26 mouse cellular contexts compared by ENCODE assay signal in genomic region chr13:72023666-72024065, GRCm38 (mm10).
DNase-seq lines count a peak whose midpoint lies in the region; ATAC-seq and TF ChIP-seq lines count a peak whose summit lies in the region.
"Had no signal": no experiment of that assay in that cellular context is flagged by ENCODE, and none has a peak within 500 bp of the region (broad histone marks: within the 10 kb centered on the region; RNA-seq: fewer than 3 reads in every experiment).

No protein-coding gene starts in this region.

- 0 out of 2 replicates have a peak, but pooled peaks have one; percentile 22 for TF ChIP-seq EP300 in heart, postnatal 0 days (IDR thresholded peaks at IDR 0.05; ENCODE audit: low read depth)

- no peaks in the 10 kb centered on the region; the same call in 1 of the 2 replicates for H3K27me3 ChIP-seq in heart, embryonic 12.5 days (replicated peaks)
- H3K27me3 ChIP-seq in heart, postnatal 0 days (ENCODE audit: control insufficient read depth, insufficient read depth, low read length) = no peaks in the 10 kb centered on the region
- peaks cover 54% of the 10 kb centered on the region for H3K27me3 ChIP-seq in limb, embryonic 10.5 days (ENCODE audit: low read depth, poor library complexity, severe bottlenecking)
- H3K27me3 ChIP-seq: liver, embryonic 12.5 days; megakaryocyte, embryonic 14.5 days had no signal

- 21% methylated on average over 5 of the region's 5 CpGs for WGBS in heart, embryonic 12.5 days
- 22% methylated on average over 5 of the region's 5 CpGs for WGBS in heart, postnatal 0 days
- WGBS in limb, embryonic 10.5 days = 70% methylated on average over 5 of the region's 5 CpGs

- H3K4me2 ChIP-seq in heart, embryonic 12.5 days = no peak overlapping the region
- H3K4me2 ChIP-seq in heart, postnatal 0 days (ENCODE audit: low read depth, low read length) = peak overlapping the region; percentile 5; the same call in 1 of the 2 replicates
- H3K4me2 ChIP-seq: forebrain, embryonic 13.5 days; hindbrain, embryonic 14.5 days; liver, embryonic 12.5 days; midbrain, embryonic 12.5 days had no signal

- peak overlapping the region; percentile 8; the same call in 1 of the 2 replicates for H3K27ac ChIP-seq in heart, embryonic 12.5 days (ENCODE audit: poor library complexity, severe bottlenecking)
- peak overlapping the region; percentile 16; the same call in 1 of the 2 replicates for H3K27ac ChIP-seq in heart, postnatal 0 days (ENCODE audit: low read depth)
- H3K27ac ChIP-seq in limb, embryonic 10.5 days = no peak overlapping the region
- H3K27ac ChIP-seq: forebrain, embryonic 13.5 days; hindbrain, embryonic 14.5 days; left cerebral cortex, adult 2 months; liver, embryonic 12.5 days; midbrain, embryonic 12.5 days had no signal

- no peaks in the 10 kb centered on the region for H3K9me3 ChIP-seq in heart, embryonic 12.5 days (replicated peaks)
- H3K9me3 ChIP-seq in heart, postnatal 0 days (replicated peaks; ENCODE audit: control insufficient read depth, low read length) = no peaks in the 10 kb centered on the region
- H3K9me3 ChIP-seq in limb, embryonic 10.5 days (replicated peaks) = no peaks in the 10 kb centered on the region
- H3K9me3 ChIP-seq: forebrain, embryonic 13.5 days; liver, embryonic 12.5 days had no signal

- DNase-seq in heart, adult 18-20 months = peak; percentile 37 to 49
- no peak for DNase-seq in heart, postnatal 25 days (ENCODE audit: low spot score)
- peak; percentile 55 for DNase-seq in heart, postnatal 0 days (ENCODE audit: low spot score)
- peak; percentile 26 for DNase-seq in limb, embryonic 10.5 days (ENCODE audit: low spot score)
- no peak for DNase-seq in ovary, adult 18-20 months (ENCODE audit: low spot score)
- DNase-seq in left cerebral cortex, adult 11 months (ENCODE audit: low spot score) = no peak
- DNase-seq: adrenal gland, adult 8-10 months; cerebellum, adult 8-10 months; cerebellum, postnatal 36 days; gastrocnemius, postnatal 14 days; kidney, adult 11 months; kidney, postnatal 14 days; liver, postnatal 0 days; lung, postnatal 4 days; right cerebral cortex, postnatal 4 days; thymus, adult 2 months; thymus, postnatal 4 days had no signal

- intact Hi-C loops in heart, postnatal 25 days (cut with DNase I) = no loop called here

- 0 out of 2 replicates have a peak, but pooled peaks have one; percentile 29 for ATAC-seq in heart, embryonic 12.5 days (ENCODE audit: insufficient number of reproducible peaks, low FRiP score)
- peak; percentile 91 for ATAC-seq in heart, postnatal 0 days (ENCODE audit: insufficient read depth, low read depth)
- ATAC-seq: forebrain, embryonic 13.5 days; liver, embryonic 12.5 days; liver, postnatal 0 days; lung, postnatal 0 days had no signal

- no peak overlapping the region for H3K9ac ChIP-seq in heart, embryonic 12.5 days
- no peak overlapping the region for H3K9ac ChIP-seq in heart, postnatal 0 days (replicated peaks; ENCODE audit: low read depth, low read length)
- H3K9ac ChIP-seq: forebrain, embryonic 13.5 days; hindbrain, embryonic 14.5 days; liver, embryonic 12.5 days; liver, postnatal 0 days; midbrain, embryonic 12.5 days had no signal

- peaks cover 16% of the 10 kb centered on the region for H3K4me1 ChIP-seq in heart, embryonic 12.5 days (replicated peaks)
- 0 out of 2 replicates have a peak, but pooled peaks cover 3% of the 10 kb centered on the region for H3K4me1 ChIP-seq in heart, postnatal 0 days (ENCODE audit: control insufficient read depth, insufficient read depth)
- H3K4me1 ChIP-seq in limb, embryonic 10.5 days = no peaks in the 10 kb centered on the region
- H3K4me1 ChIP-seq: liver, embryonic 12.5 days; megakaryocyte, embryonic 14.5 days had no signal

- no peak for TF ChIP-seq CTCF in heart, postnatal 0 days (IDR thresholded peaks at IDR 0.05; ENCODE audit: low read depth)

- no peak overlapping the region for H3K4me3 ChIP-seq in heart, embryonic 12.5 days
- no peak overlapping the region for H3K4me3 ChIP-seq in heart, postnatal 0 days (ENCODE audit: low read depth, low read length)
- no peak overlapping the region for H3K4me3 ChIP-seq in limb, embryonic 10.5 days
- H3K4me3 ChIP-seq: forebrain, embryonic 13.5 days; left cerebral cortex, adult 2 months; liver, embryonic 12.5 days; megakaryocyte, embryonic 14.5 days; midbrain, embryonic 12.5 days had no signal

- H3K36me3 ChIP-seq in heart, embryonic 12.5 days = no peaks in the 10 kb centered on the region
- H3K36me3 ChIP-seq in heart, postnatal 0 days (replicated peaks; ENCODE audit: control insufficient read depth, insufficient read depth, low read length) = no peaks in the 10 kb centered on the region
- H3K36me3 ChIP-seq in limb, embryonic 10.5 days = no peaks in the 10 kb centered on the region
- H3K36me3 ChIP-seq: G1E; liver, embryonic 12.5 days; midbrain, embryonic 12.5 days had no signal

Comparison
In these comparisons a context has a peak if more than half of its experiments do, and no peak if none do; other contexts are left out.
1. DNase-seq: peak in heart, adult 18-20 months (2 of 2), heart, postnatal 0 days (single experiment) and limb, embryonic 10.5 days (single experiment); none in heart, postnatal 25 days (single experiment), ovary, adult 18-20 months (single experiment) and left cerebral cortex, adult 11 months (single experiment).